Mouse (Mus musculus) limb, embryonic 15.5 days (tissue): ENCODE measurements around the gene Irx1. TPM values are rescaled to one million over a fixed set of nuclear protein-coding genes. Genes with fewer than 3 reads are reported as not detected.
A peak's percentile ranks its signal among the peaks of the same experiment; 100 is the strongest.

Source experiments
- ATAC-seq: fragments of 200-750 bp; cut with Nextera tagmentation; 2 replicates; pipeline ENCODE4 v1.8.0; 2017; ENCODE audit warnings: low read depth, moderate TSS enrichment; ENCODE audit not compliant: insufficient number of reproducible peaks, low FRiP score, low TSS enrichment
- H3K27ac ChIP-seq: fragments of 300-500 bp; sonication (generic); 2 replicates; pipeline ENCODE4 v1.5.1; 2015; ENCODE audit warnings: moderate library complexity, mild to moderate bottlenecking, inconsistent platforms
- H3K27me3 ChIP-seq: fragments of 300-500 bp; sonication (generic); 2 replicates; pipeline ENCODE4 v1.6.1; 2015; ENCODE audit warnings: inconsistent platforms
- H3K36me3 ChIP-seq: fragments of 300-500 bp; sonication (generic); 2 replicates; pipeline ENCODE4 v1.6.1; 2015; ENCODE audit warnings: inconsistent platforms
- H3K4me1 ChIP-seq: fragments of 300-500 bp; sonication (generic); 2 replicates; pipeline ENCODE4 v1.6.1; 2015; ENCODE audit warnings: inconsistent platforms
- H3K4me2 ChIP-seq: fragments of 300-500 bp; sonication (generic); 2 replicates; pipeline ENCODE4 v1.6.1; 2015; ENCODE audit warnings: mild to moderate bottlenecking, inconsistent platforms
- H3K4me3 ChIP-seq: fragments of 300-500 bp; sonication (generic); 2 replicates; pipeline ENCODE4 v1.5.1; 2015; ENCODE audit warnings: mild to moderate bottlenecking, inconsistent platforms
- H3K9ac ChIP-seq: fragments of 300-500 bp; sonication (generic); 2 replicates; pipeline ENCODE4 v1.6.1; 2015; ENCODE audit warnings: inconsistent platforms
- H3K9me3 ChIP-seq: fragments of 300-500 bp; sonication (generic); 2 replicates; pipeline ENCODE4 v1.6.1; 2016; ENCODE audit warnings: inconsistent platforms
- WGBS: fragments of 180-500 bp; shearing (Covaris S2); methylation state at CpG from one replicate; pipeline ENCODE4 v1.1.7; 2015; 5-methylcytosine and 5-hydroxymethylcytosine counted together
- polyA plus RNA-seq: library from polyadenylated mRNA; unstranded; fragments of >200 nt; fragmentation: Nextera tagmentation; extraction: Ambion mirVana; gene quantifications from 2 replicates; pipeline ENCODE4 v1.2.1, GENCODE M21; 2015

Gene Irx1
- 3.3 and 6.5 TPM in 2 replicates for polyA plus RNA-seq

- Histone ChIP-seq H3K4me1 (peaks cover 35% of the 10 kb centered on the region), H3K4me2 (peak within 1 kb of the TSS; percentile 92), H3K9me3 (no peaks in the 10 kb centered on the region), H3K36me3 (no peaks in the 10 kb centered on the region), H3K27me3 (peaks cover 90% of the 10 kb centered on the region), H3K27ac (peak within 1 kb of the TSS; percentile 57; the same call in 1 of the 2 replicates), H3K9ac (peak within 1 kb of the TSS; percentile 76), H3K4me3 (peak within 1 kb of the TSS; percentile 60)
- under 1% methylated on average over 88 of the region's 100 CpGs for WGBS
- peak; percentile 53; the same call in 1 of the 2 replicates for ATAC-seq
Observed at GRCm38 (mm10) chr13:71963356-71964351, at the start of gene Irx1. Irx1 (minus strand) TSS chr13:71963723.

DNA sequence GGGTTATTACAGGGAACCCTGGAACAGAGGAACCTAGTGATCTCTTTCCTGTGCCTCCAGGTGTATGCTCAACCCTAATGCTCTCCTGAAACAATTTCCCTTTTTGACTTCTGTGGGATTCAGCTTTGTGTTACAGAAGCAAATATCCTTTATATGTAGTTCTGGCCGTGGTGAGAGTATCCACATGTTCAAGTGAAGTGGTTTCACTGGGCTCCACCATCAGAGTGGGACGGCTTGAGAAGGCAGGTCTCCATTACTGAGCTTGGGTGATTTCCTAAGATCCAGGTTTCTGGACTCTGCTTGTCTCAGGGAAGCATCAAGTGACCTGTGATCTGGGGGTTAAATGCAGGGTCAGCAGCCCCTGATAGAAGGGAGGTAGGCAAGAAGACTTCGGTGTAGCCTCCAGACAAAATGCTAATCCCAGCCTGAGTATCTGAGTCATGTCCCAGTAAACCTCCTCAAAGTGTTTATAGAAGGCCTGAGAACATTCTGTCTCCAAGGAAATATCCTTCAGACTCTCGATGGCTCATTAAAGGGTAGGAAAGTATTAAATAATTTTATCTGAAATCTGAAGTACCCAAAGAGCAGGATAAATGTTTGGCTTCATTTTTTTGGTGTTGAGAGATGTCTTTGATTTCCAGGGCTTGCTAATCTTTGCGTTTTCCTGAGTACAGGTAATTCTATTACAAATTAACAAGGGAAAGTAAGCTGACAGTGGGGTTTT is 16.6 kb upstream of the Irx1 start:
- 55% methylated on average over 5 of the region's 5 CpGs for WGBS
- no peak overlapping the region for H3K4me2 ChIP-seq
- H3K27ac ChIP-seq, result no peak overlapping the region
- no peak overlapping the region for H3K4me3 ChIP-seq
- no peaks in the 10 kb centered on the region for H3K4me1 ChIP-seq
- H3K9ac ChIP-seq, result no peak overlapping the region
- no peak for ATAC-seq
- H3K27me3 ChIP-seq, result 0 out of 2 replicates have a peak, but pooled peaks cover 4% of the 10 kb centered on the region
- no peaks in the 10 kb centered on the region for H3K36me3 ChIP-seq
- H3K9me3 ChIP-seq, result no peaks in the 10 kb centered on the region

DNA sequence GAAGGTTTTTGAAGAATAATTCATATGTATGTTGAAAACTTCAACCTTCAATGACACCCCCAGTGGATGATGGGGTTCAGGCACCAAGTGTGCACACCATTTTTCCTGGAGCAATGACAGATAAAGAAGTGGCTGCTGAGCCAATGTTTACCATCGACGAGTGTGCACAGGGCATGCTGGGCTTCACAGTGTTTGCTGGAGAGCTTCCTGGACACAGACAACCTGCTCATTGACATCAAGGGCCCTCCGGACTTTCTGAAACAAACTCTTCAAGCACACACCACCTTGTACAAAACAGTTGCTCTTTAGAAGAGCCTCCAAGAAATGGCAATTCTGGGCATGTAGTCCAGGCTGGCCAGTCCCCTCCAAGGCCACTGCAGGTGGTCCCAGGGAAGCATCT is 12.2 kb upstream of the Irx1 start:
- H3K4me1 ChIP-seq, result no peaks in the 10 kb centered on the region
- H3K4me3 ChIP-seq, result no peak overlapping the region
- H3K27ac ChIP-seq, result no peak overlapping the region
- H3K27me3 ChIP-seq, result peaks cover 27% of the 10 kb centered on the region
- ATAC-seq, result no peak
- no peak overlapping the region for H3K9ac ChIP-seq
- H3K9me3 ChIP-seq, result no peaks in the 10 kb centered on the region
- no peak overlapping the region for H3K4me2 ChIP-seq
- 76% methylated on average over 3 of the region's 3 CpGs for WGBS
- H3K36me3 ChIP-seq, result no peaks in the 10 kb centered on the region

DNA sequence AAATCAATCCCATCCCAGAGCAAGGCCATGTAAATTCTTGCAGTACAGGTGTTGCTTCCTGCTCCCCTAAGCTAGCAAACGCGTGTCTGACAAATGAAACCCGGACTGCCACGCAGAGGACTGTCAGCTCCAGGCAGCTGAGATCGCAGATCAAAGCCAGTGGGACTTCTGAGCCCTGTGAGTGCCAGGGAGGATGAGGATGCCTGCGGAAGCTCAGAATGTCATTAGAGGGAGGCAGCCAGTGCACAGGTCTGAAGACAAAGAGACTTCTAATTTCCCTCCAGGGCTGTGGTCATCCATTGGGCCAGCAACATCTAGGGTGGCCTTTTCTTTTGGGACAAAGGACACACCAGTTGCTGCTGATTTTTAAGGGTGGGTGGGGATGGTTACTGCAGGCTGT is 4.8 kb upstream of the Irx1 start:
- WGBS, result 2% methylated on average over 6 of the region's 6 CpGs
- no peak overlapping the region for H3K4me2 ChIP-seq

DNA sequence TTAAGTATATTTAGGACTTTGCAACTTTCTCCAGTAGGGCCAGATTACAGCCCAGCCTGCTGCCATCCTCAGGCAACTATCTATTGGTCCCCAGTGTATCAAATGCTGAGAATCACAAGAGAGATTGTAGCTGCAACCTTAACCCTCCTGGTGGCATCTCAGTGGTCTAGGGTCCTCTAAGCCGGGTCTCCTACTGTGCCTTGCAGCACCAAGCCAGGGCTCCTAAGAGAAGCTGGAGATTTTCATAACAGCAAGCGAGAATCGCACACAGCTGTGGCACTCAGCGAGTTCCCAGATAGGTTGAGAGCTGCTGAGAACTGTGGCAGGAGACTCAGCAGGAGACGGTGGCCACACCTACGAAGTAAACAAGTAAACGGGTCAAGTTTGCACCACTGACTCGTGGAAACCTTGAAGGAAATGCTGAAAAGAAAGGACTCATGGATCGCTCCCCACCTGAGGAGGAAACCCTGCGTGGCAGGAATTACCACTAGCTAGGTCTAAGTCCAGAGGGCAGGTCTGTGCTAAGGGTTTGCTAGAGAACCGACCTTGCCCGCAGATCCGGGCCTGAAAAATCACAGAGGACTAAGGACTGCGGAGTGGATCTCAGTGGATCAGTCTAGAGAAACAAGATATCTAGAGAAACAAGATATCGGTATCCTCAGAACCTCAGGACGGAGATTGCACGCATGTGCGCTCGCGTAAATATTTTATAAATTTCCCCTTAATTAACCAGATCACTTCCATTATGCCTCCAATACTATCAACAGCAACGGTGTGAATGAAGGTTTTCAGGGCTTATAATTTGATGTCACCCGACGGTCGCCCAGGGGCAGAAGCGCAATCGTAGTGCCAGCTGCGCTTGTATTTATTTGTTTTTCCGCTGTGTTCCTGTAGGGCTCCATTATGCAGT is 4.1 kb upstream of the Irx1 start:
- peaks cover 19% of the 10 kb centered on the region for H3K4me1 ChIP-seq
- no peaks in the 10 kb centered on the region for H3K36me3 ChIP-seq
- H3K9ac ChIP-seq, result no peak overlapping the region
- no peak overlapping the region for H3K4me3 ChIP-seq
- no peak overlapping the region for H3K27ac ChIP-seq
- H3K27me3 ChIP-seq, result peaks cover 95% of the 10 kb centered on the region
- no peak overlapping the region for H3K4me2 ChIP-seq
- 5% methylated on average over 28 of the region's 28 CpGs for WGBS
- no peaks in the 10 kb centered on the region for H3K9me3 ChIP-seq
- ATAC-seq, result no peak

More for the DNA sequence above, 4.8 kb upstream of the Irx1 start:
- no peak for ATAC-seq
- H3K36me3 ChIP-seq, result no peaks in the 10 kb centered on the region
- H3K9ac ChIP-seq, result no peak overlapping the region
- H3K27ac ChIP-seq, result no peak overlapping the region
- H3K27me3 ChIP-seq, result peaks cover 95% of the 10 kb centered on the region
- H3K9me3 ChIP-seq, result no peaks in the 10 kb centered on the region
- H3K4me3 ChIP-seq, result no peak overlapping the region
- H3K4me1 ChIP-seq, result peaks cover 12% of the 10 kb centered on the region

- peaks cover 20% of the 10 kb centered on the region for H3K4me1 ChIP-seq
- H3K4me3 ChIP-seq, result no peak overlapping the region
- no peaks in the 10 kb centered on the region for H3K36me3 ChIP-seq
- no peak overlapping the region for H3K27ac ChIP-seq
- H3K9ac ChIP-seq, result no peak overlapping the region
- no peaks in the 10 kb centered on the region for H3K9me3 ChIP-seq
- peaks cover 87% of the 10 kb centered on the region for H3K27me3 ChIP-seq
- H3K4me2 ChIP-seq, result no peak overlapping the region
- WGBS, result 24% methylated on average over 2 of the region's 2 CpGs
- ATAC-seq, result no peak
Observed at GRCm38 (mm10) chr13:71966631-71967030, 3.1 kb upstream of the Irx1 start.

- peaks cover 31% of the 10 kb centered on the region for H3K4me1 ChIP-seq
- H3K9me3 ChIP-seq, result no peaks in the 10 kb centered on the region
- no peaks in the 10 kb centered on the region for H3K36me3 ChIP-seq
- peak overlapping the region; percentile 60 for H3K4me3 ChIP-seq
- H3K9ac ChIP-seq, result no peak overlapping the region
- H3K4me2 ChIP-seq, result peak overlapping the region; percentile 92
- no peak for ATAC-seq
- H3K27me3 ChIP-seq, result peaks cover 88% of the 10 kb centered on the region
- no peak overlapping the region for H3K27ac ChIP-seq
- 4% methylated on average over 13 of the region's 13 CpGs for WGBS
Observed at GRCm38 (mm10) chr13:71964366-71964765, 843 bp upstream of the Irx1 start.

- H3K27me3 ChIP-seq, result peaks cover 90% of the 10 kb centered on the region
- 0 out of 2 replicates have a peak, but pooled peaks have one; percentile 20 for ATAC-seq
- H3K9me3 ChIP-seq, result no peaks in the 10 kb centered on the region
- peaks cover 40% of the 10 kb centered on the region for H3K4me1 ChIP-seq
- H3K9ac ChIP-seq, result peak overlapping the region; percentile 76
- under 1% methylated on average over 55 of the region's 55 CpGs for WGBS
- peak overlapping the region; percentile 92 for H3K4me2 ChIP-seq
- peak overlapping the region; percentile 57; the same call in 1 of the 2 replicates for H3K27ac ChIP-seq
- H3K36me3 ChIP-seq, result no peaks in the 10 kb centered on the region
- H3K4me3 ChIP-seq, result peak overlapping the region; percentile 60
Observed at GRCm38 (mm10) chr13:71962661-71963355, 715 bp downstream of the Irx1 start.

GRCm38 (mm10) chr13:71961891-71962660 is 1.4 kb downstream of the Irx1 start:
- H3K4me3 ChIP-seq, result peak overlapping the region; percentile 60
- H3K4me2 ChIP-seq, result peak overlapping the region; percentile 92
- no peaks in the 10 kb centered on the region for H3K9me3 ChIP-seq
- no peak for ATAC-seq
- peaks cover 88% of the 10 kb centered on the region for H3K27me3 ChIP-seq
- H3K4me1 ChIP-seq, result peaks cover 43% of the 10 kb centered on the region
- H3K36me3 ChIP-seq, result no peaks in the 10 kb centered on the region
- WGBS, result 4% methylated on average over 25 of the region's 25 CpGs
- peak overlapping the region; percentile 76; the same call in 1 of the 2 replicates for H3K9ac ChIP-seq
- H3K27ac ChIP-seq, result no peak overlapping the region
